Mouse (Mus musculus) cerebellum, adult 2 months (tissue): ENCODE results near the gene Prkar1b.

Source experiments
- CTCF ChIP-seq: fragments of 200-500 bp; IDR thresholded peaks from 2 replicates; pipeline ENCODE4 v1.5.1; 2011; ENCODE audit warnings: low read depth, mild to moderate bottlenecking, control low read depth, low read length, moderate library complexity, borderline replicate concordance; ENCODE audit not compliant: insufficient read depth
- POLR2A ChIP-seq: fragments of 200-500 bp; IDR thresholded peaks from 2 replicates; pipeline ENCODE4 v1.6.1; 2011; ENCODE audit warnings: low read length, control low read depth, borderline replicate concordance; ENCODE audit not compliant: insufficient read depth

DNA sequence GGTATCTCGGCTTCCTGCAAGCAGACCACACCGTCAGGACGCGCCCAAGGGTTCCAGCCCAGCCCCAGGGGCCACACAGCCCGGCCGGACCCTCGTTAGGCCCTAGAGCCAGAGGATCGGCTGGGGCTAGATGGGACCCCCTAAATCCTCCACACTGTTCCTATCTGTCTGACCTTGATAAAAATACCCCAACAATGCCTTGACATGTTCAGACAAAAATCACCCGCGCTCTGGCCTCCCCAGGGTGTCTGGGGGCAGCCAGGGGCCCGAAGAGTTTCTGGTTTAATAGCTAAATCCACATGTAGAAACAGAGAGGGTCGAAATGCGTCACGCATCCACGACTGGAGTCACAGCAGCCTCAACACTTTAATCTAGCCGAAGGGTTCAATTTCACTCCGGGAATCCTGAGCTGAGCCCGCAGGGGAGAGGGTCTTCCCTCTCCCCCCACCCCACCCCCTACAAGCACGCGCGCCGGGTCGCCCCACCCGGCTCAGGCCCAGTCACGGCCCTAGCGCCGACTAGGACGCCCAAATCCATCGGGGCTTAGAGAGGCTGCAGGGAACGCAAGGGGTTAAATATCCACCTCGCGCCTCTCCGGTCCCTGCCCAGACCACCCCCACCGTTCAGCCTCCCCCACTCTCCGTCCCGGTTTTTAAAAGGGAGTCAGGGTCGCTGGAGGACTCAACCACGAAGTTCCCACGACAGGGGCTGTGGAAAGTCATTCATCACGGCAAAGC lies 156.3 kb downstream of the Prkar1b start:
- TF ChIP-seq CTCF, result no peak
- TF ChIP-seq POLR2A, result no peak
